Mouse (Mus musculus) erythroblast, embryonic 14.5 days (primary cell): ENCODE results near the gene Cyp4v3. TPM values are rescaled to one million over a fixed set of nuclear protein-coding genes. Genes with fewer than 3 reads are reported as not detected.

Experiments
- H3K27me3 ChIP-seq: 2 replicates; pipeline ENCODE4 v1.6.1; 2012; ENCODE audit warnings: inconsistent platforms; ENCODE audit not compliant: control insufficient read depth
- H3K36me3 ChIP-seq: 2 replicates; pipeline ENCODE4 v1.6.1; 2012; ENCODE audit warnings: mild to moderate bottlenecking, inconsistent platforms; ENCODE audit not compliant: control insufficient read depth
- H3K4me1 ChIP-seq: 2 replicates; pipeline ENCODE4 v1.6.1; 2012; ENCODE audit warnings: inconsistent platforms; ENCODE audit not compliant: control insufficient read depth
- H3K4me3 ChIP-seq: replicated peaks from 2 replicates; pipeline ENCODE3; 2012; ENCODE audit warnings: moderate library complexity, mild to moderate bottlenecking, inconsistent platforms
- H3K9me3 ChIP-seq: 2 replicates; pipeline ENCODE4 v1.6.1; 2012; ENCODE audit warnings: low read length, inconsistent platforms, mixed read lengths; ENCODE audit not compliant: control insufficient read depth
- GATA1 ChIP-seq: IDR thresholded peaks from 2 replicates; pipeline ENCODE4 v1.6.1; 2012; ENCODE audit warnings: low read length, inconsistent platforms, mixed read lengths
- TAL1 ChIP-seq: IDR thresholded peaks from 3 replicates; pipeline ENCODE4 v1.6.1; 2012; ENCODE audit warnings: low read length, inconsistent platforms, mixed read lengths
- polyA plus RNA-seq: library from polyadenylated mRNA; stranded (reverse); fragments of >175 nt; gene quantifications from 2 replicates; pipeline ENCODE4 v1.2.3, GENCODE M21; 2012

The Cyp4v3 gene
- polyA plus RNA-seq, 1 experiment: not detected

DNA sequence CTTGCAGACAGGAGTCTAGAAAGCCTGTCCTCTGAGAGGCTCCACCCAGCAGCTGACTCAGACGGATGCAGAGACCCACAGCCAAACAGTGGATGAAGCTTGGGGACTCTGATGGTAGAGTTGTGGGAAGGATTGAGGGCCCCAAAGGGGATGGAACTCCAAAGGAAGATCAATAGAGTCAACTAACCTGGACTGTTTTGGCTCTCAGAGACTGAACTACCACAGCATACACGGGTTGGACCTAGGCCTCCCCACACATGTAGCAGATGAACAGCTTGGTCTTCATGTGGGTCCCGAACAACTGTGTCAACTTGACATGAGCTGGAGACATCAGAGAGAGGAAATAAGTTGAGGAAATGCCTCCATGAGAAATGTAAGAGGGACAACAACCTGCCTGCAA is 70.2 kb downstream of the Cyp4v3 start:
- no peak overlapping the region for H3K4me3 ChIP-seq
- H3K36me3 ChIP-seq: no peaks in the 10 kb centered on the region
- no peak for TF ChIP-seq TAL1
- no peak for TF ChIP-seq GATA1
- peaks cover 14% of the 10 kb centered on the region for H3K9me3 ChIP-seq
- H3K4me1 ChIP-seq: no peaks in the 10 kb centered on the region
- H3K27me3 ChIP-seq: no peaks in the 10 kb centered on the region

GRCm38 (mm10) chr8:45261920-45262319 is 71.1 kb downstream of the Cyp4v3 start, which contains the start of gene F11:
F11 (minus strand) TSS chr8:45262031.
- Histone ChIP-seq H3K4me3 (peak within 1 kb of the TSS; percentile 5), H3K36me3 (no peaks in the 10 kb centered on the region), H3K4me1 (no peaks in the 10 kb centered on the region), H3K27me3 (no peaks in the 10 kb centered on the region), H3K9me3 (peaks cover 13% of the 10 kb centered on the region)
- TF ChIP-seq GATA1: no peak
- TF ChIP-seq TAL1: no peak

GRCm38 (mm10) chr8:45258421-45258820 is 74.6 kb downstream of the Cyp4v3 start:
- no peaks in the 10 kb centered on the region for H3K4me1 ChIP-seq
- no peak overlapping the region for H3K4me3 ChIP-seq
- peaks cover 7% of the 10 kb centered on the region; the same call in 1 of the 2 replicates for H3K9me3 ChIP-seq
- H3K36me3 ChIP-seq: no peaks in the 10 kb centered on the region
- H3K27me3 ChIP-seq: no peaks in the 10 kb centered on the region
- TF ChIP-seq TAL1 (no peak), GATA1 (no peak)

- TF ChIP-seq GATA1 (no peak), TAL1 (no peak)
These were observed 78.0 kb downstream of the Cyp4v3 start for GRCm38 (mm10) chr8:45255040-45255439.

More at GRCm38 (mm10) chr8:45255040-45255439, 78.0 kb downstream of the Cyp4v3 start:
- Histone ChIP-seq H3K27me3 (no peaks in the 10 kb centered on the region), H3K9me3 (peaks cover 8% of the 10 kb centered on the region), H3K4me3 (no peak overlapping the region), H3K36me3 (no peaks in the 10 kb centered on the region; the same call in 1 of the 2 replicates), H3K4me1 (no peaks in the 10 kb centered on the region)

Other genes with a start within 250 kb of the Cyp4v3 start
- 0.02 TPM in 1 of 2 replicates, not detected in the other for gene F11, start 71.2 kb downstream of the Cyp4v3 start, polyA plus RNA-seq
- not detected in 2 replicates for gene Klkb1, start 38.4 kb downstream of the Cyp4v3 start, polyA plus RNA-seq
- not detected in 2 replicates for gene Gm45753, start 24.8 kb downstream of the Cyp4v3 start, polyA plus RNA-seq
- gene Fam149a, start 49.1 kb upstream of the Cyp4v3 start, polyA plus RNA-seq: 0.03 TPM in 1 of 2 replicates, not detected in the other
- not detected in 2 replicates for gene Tlr3, start 77.9 kb upstream of the Cyp4v3 start, polyA plus RNA-seq
- gene Sorbs2, start 174.6 kb upstream of the Cyp4v3 start, polyA plus RNA-seq: 0.01 and 0.08 TPM in 2 replicates